33 mouse cellular contexts compared by ENCODE assay signal in genomic region chr7:45160316-45160800, GRCm38 (mm10). TPM values are rescaled to one million over a fixed set of nuclear protein-coding genes. Genes with fewer than 3 reads are reported as not detected.
"Had no signal": no experiment of that assay in that cellular context is flagged by ENCODE, and none has a peak within 500 bp of the region (broad histone marks: within the 10 kb centered on the region; RNA-seq: fewer than 3 reads in every experiment).

No protein-coding gene starts in this region.

- H3K27ac ChIP-seq: heart, embryonic 13.5 days; heart, embryonic 15.5 days; hindbrain, embryonic 13.5 days; hindbrain, embryonic 15.5 days; hindbrain, postnatal 0 days; kidney, embryonic 15.5 days; kidney, postnatal 0 days; limb, embryonic 13.5 days; limb, embryonic 15.5 days; liver, embryonic 12.5 days; liver, embryonic 14.5 days had no signal

- H3K4me3 ChIP-seq: heart, embryonic 13.5 days; heart, embryonic 15.5 days; hindbrain, embryonic 13.5 days; hindbrain, embryonic 15.5 days; kidney, embryonic 15.5 days; limb, embryonic 13.5 days; limb, embryonic 15.5 days; liver, embryonic 12.5 days had no signal

- DNase-seq: gastrocnemius, postnatal 14 days; gastrocnemius, postnatal 36 days; heart, adult 18-20 months; heart, postnatal 14 days; heart, postnatal 36 days; kidney, adult 11 months; kidney, adult 2 months; kidney, adult 9 months; kidney, postnatal 14 days; kidney, postnatal 36 days; layer of hippocampus, adult 9-11 months; layer of hippocampus, postnatal 36 days; left cerebral cortex, postnatal 4 days had no signal

RNA-seq across cellular contexts. Expression of gene Slc17a7, which starts 3.4 kb away (rescaled TPM):
- total RNA-seq: hematopoietic stem cell, adult 5-6 weeks; liver, adult 2 months had no signal

RNA-seq across cellular contexts. Expression of gene Gfy, which starts 19.0 kb away (rescaled TPM):
- total RNA-seq: gastrocnemius, adult 18-20 months; gastrocnemius, adult 8-10 months; gastrocnemius, postnatal 36 days; heart, adult 18-20 months; heart, postnatal 14 days; heart, postnatal 36 days; hematopoietic stem cell, adult 5-6 weeks; hindbrain, postnatal 0 days; liver, adult 2 months had no signal

RNA-seq across cellular contexts. Expression of gene Pth2, which starts 20.4 kb away (rescaled TPM):
- total RNA-seq: gastrocnemius, adult 18-20 months; gastrocnemius, adult 8-10 months; gastrocnemius, postnatal 14 days; gastrocnemius, postnatal 36 days; heart, adult 18-20 months; heart, postnatal 14 days; heart, postnatal 36 days; hematopoietic stem cell, adult 5-6 weeks; hindbrain, postnatal 0 days; layer of hippocampus, adult 18-20 months; layer of hippocampus, postnatal 14 days; layer of hippocampus, postnatal 36 days; left cerebral cortex, adult 18-20 months; left cerebral cortex, postnatal 10 days; left cerebral cortex, postnatal 25 days; left cerebral cortex, postnatal 4 days; liver, adult 2 months had no signal
